Mouse (Mus musculus) heart, embryonic 11.5 days (tissue): ENCODE measurements at regions not wholly inside any gene's neighbourhood (a gene's known extent, or its start where the extent isn't known, plus 50 kb on each side); places are given as distances from the start of the nearest gene placed in this dataset.

Experiments
- ATAC-seq: fragments of 200-750 bp; cut with Nextera tagmentation; replicated peaks from 2 replicates; pipeline ENCODE4 v1.8.0; 2017; ENCODE audit warnings: moderate library complexity; ENCODE audit not compliant: insufficient number of reproducible peaks, low FRiP score, low TSS enrichment
- H3K27ac ChIP-seq: fragments of 300-500 bp; sonication (generic); 2 replicates; pipeline ENCODE4 v1.5.1; 2014; ENCODE audit warnings: mild to moderate bottlenecking, low read depth, low read length
- H3K27me3 ChIP-seq: fragments of 300-500 bp; sonication (generic); 2 replicates; pipeline ENCODE4 v1.6.1; 2014; ENCODE audit warnings: mild to moderate bottlenecking, low read length, mixed read lengths; ENCODE audit not compliant: control insufficient read depth, insufficient read depth
- H3K36me3 ChIP-seq: fragments of 300-500 bp; sonication (generic); 2 replicates; pipeline ENCODE4 v1.6.1; 2014; ENCODE audit warnings: mild to moderate bottlenecking, low read length, moderate library complexity, mixed read lengths; ENCODE audit not compliant: control insufficient read depth, insufficient read depth
- H3K4me1 ChIP-seq: fragments of 300-500 bp; sonication (generic); 2 replicates; pipeline ENCODE4 v1.6.1; 2014; ENCODE audit warnings: low read length; ENCODE audit not compliant: control insufficient read depth, insufficient read depth
- H3K4me2 ChIP-seq: fragments of 300-500 bp; sonication (generic); 2 replicates; pipeline ENCODE4 v1.6.1; 2014; ENCODE audit warnings: mild to moderate bottlenecking, moderate library complexity
- H3K4me3 ChIP-seq: fragments of 300-500 bp; sonication (generic); 2 replicates; pipeline ENCODE4 v1.5.1; 2014; ENCODE audit warnings: low read depth, low read length
- H3K9ac ChIP-seq: fragments of 300-500 bp; sonication (generic); 2 replicates; pipeline ENCODE4 v1.6.1; 2014; ENCODE audit warnings: mild to moderate bottlenecking, low read depth, low read length, moderate library complexity
- H3K9me3 ChIP-seq: fragments of 300-500 bp; sonication (generic); replicated peaks from 2 replicates; pipeline ENCODE4 v1.6.1; 2016; ENCODE audit warnings: low read length; ENCODE audit not compliant: control insufficient read depth
- WGBS: fragments of 180-500 bp; shearing (Covaris S2); extraction: QIAGEN DNeasy Blood & Tissue Kit; methylation state at CpG from one replicate; pipeline ENCODE4 v1.1.7; 2014; ENCODE audit not compliant: insufficient replicate concordance; 5-methylcytosine and 5-hydroxymethylcytosine counted together

GRCm38 (mm10) chr3:15112177-15112838 is 219.8 kb downstream of the Gm9733 start:
- no peaks in the 10 kb centered on the region for H3K9me3 ChIP-seq
- no peak for ATAC-seq
- H3K9ac ChIP-seq: no peak overlapping the region
- no peak overlapping the region for H3K4me3 ChIP-seq
- H3K4me1 ChIP-seq: no peaks in the 10 kb centered on the region
- 67% methylated on average over 2 of the region's 2 CpGs for WGBS
- H3K36me3 ChIP-seq: no peaks in the 10 kb centered on the region
- H3K27me3 ChIP-seq: no peaks in the 10 kb centered on the region
- no peak overlapping the region for H3K27ac ChIP-seq
- H3K4me2 ChIP-seq: no peak overlapping the region

DNA sequence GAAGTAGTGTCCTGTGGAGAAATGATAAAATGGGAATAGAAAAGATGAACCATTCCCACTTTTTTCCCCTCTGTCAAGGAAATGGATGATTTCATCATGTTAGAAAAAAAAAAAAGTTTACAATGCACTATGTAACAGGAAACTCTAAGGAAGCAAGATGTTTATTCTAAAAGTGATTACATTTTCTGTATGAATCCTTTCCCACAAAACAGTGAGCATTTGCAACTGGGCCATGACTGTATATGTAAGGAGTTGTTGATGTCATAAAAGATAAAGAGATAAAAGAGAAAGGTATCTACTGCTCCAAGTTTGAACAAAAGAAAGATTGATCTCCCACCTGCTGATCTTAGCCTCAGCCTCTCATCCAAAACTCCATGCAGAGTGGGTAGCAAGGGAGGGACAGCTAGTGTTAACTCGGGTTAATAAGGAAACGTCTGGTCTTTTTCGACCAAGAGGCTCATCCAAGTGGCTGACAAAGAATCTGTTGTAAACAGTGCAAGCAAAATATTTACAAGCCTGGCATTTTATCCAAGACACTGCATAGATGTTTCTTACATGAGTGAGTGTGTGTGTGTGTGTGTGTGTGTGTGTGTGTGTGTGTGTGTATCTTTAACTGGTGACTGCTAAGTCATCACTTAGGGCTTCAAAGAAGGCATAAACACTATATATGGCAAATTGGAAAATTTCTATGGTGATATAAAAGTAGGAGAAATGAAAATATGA is 213.3 kb downstream of the Gm9733 start:
- no peaks in the 10 kb centered on the region for H3K4me1 ChIP-seq
- no peak overlapping the region for H3K4me3 ChIP-seq
- no peak overlapping the region for H3K9ac ChIP-seq
- no peaks in the 10 kb centered on the region for H3K27me3 ChIP-seq
- H3K36me3 ChIP-seq: no peaks in the 10 kb centered on the region
- H3K9me3 ChIP-seq: no peaks in the 10 kb centered on the region
- 34% methylated on average over 3 of the region's 3 CpGs for WGBS
- no peak overlapping the region for H3K4me2 ChIP-seq
- no peak overlapping the region for H3K27ac ChIP-seq
- ATAC-seq: no peak

GRCm38 (mm10) chr3:15126736-15127135 is 205.4 kb downstream of the Gm9733 start:
- no peak for ATAC-seq
- Histone ChIP-seq H3K4me1 (no peaks in the 10 kb centered on the region), H3K9me3 (no peaks in the 10 kb centered on the region), H3K4me3 (no peak overlapping the region), H3K9ac (no peak overlapping the region), H3K27me3 (no peaks in the 10 kb centered on the region), H3K36me3 (no peaks in the 10 kb centered on the region), H3K27ac (no peak overlapping the region), H3K4me2 (no peak overlapping the region)
- WGBS: 58% methylated on average over 4 of the region's 4 CpGs

DNA sequence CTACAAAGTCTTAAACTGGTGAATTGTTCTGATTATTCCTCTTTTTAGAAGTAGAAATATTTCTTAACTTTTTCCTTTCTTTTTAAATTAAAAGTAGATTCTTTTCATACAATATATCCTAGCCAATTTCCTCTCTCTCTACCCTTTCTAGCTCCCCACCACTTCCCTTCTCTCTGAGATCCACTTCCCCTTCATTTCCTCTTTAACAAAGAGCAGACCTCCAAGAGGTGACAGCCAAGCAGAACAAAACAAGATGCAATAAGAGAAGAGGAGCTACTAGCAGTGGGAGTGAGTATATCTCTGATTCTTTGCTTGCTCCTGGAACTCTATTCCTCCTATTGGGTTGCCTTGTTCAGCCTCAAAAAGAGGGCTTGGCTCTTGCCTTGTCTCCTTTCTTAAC is 203.7 kb downstream of the Gm9733 start:
- Histone ChIP-seq H3K27me3 (no peaks in the 10 kb centered on the region), H3K4me3 (no peak overlapping the region), H3K4me1 (no peaks in the 10 kb centered on the region), H3K4me2 (no peak overlapping the region), H3K27ac (no peak overlapping the region), H3K36me3 (no peaks in the 10 kb centered on the region), H3K9ac (no peak overlapping the region), H3K9me3 (no peaks in the 10 kb centered on the region)
- ATAC-seq: no peak

DNA sequence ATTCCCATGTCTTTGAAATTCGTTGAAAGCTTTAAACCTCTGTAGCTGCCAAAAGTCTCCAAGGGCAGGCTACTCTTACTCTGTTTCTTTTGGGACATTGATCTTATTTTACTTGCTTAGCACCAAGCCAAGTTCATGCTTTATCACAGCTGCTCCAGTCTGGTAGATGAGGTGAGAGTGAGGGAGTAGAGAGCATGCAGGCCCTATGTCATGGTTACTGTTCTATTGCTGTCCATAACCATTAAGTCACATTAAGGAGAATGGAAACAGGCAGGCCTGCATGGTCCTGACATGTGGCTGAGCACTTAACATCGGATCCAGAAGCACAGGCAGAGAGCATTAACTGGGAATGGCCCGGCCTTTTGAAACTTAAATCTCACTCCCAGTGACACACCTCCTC is 203.1 kb downstream of the Gm9733 start:
- no peak for ATAC-seq

GRCm38 (mm10) chr3:15129729-15130369 is 202.3 kb downstream of the Gm9733 start:
- Histone ChIP-seq H3K4me1 (no peaks in the 10 kb centered on the region), H3K36me3 (no peaks in the 10 kb centered on the region), H3K27ac (no peak overlapping the region), H3K9me3 (no peaks in the 10 kb centered on the region), H3K9ac (no peak overlapping the region), H3K27me3 (no peaks in the 10 kb centered on the region), H3K4me3 (no peak overlapping the region), H3K4me2 (no peak overlapping the region)
- no peak for ATAC-seq
- 77% methylated on average over 9 of the region's 9 CpGs for WGBS

More for the DNA sequence above, 203.1 kb downstream of the Gm9733 start:
- Histone ChIP-seq H3K4me1 (no peaks in the 10 kb centered on the region), H3K4me2 (no peak overlapping the region), H3K4me3 (no peak overlapping the region), H3K36me3 (no peaks in the 10 kb centered on the region), H3K9me3 (no peaks in the 10 kb centered on the region), H3K27me3 (no peaks in the 10 kb centered on the region), H3K27ac (no peak overlapping the region), H3K9ac (no peak overlapping the region)
- WGBS: 76% methylated on average over 3 of the region's 3 CpGs

- WGBS: 57% methylated on average over 5 of the region's 5 CpGs
- Histone ChIP-seq H3K27me3 (no peaks in the 10 kb centered on the region), H3K36me3 (no peaks in the 10 kb centered on the region), H3K4me2 (no peak overlapping the region), H3K27ac (no peak overlapping the region), H3K9me3 (no peaks in the 10 kb centered on the region), H3K4me3 (no peak overlapping the region), H3K4me1 (no peaks in the 10 kb centered on the region), H3K9ac (no peak overlapping the region)
- ATAC-seq: no peak
These were observed 200.0 kb downstream of the Gm9733 start for GRCm38 (mm10) chr3:15132136-15132535.

DNA sequence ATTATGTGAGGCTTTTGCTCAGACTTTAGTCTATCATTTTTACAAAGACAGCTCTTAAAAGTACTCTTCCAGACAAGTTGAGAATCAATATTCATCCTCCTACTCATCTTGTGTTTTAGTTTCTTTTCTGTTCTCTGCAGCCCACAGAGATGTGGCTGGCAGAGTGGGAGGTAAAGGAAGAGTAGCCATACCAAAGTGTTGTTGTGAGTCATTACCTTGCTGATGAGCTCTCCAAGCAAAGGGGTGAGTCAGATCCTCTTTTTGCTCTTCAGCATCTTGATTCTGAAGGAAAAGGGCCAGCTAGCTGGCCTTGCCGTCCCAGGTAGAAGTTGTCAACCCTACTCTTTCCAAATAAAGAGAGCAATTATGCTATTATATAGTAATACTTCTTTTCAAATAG is 192.6 kb downstream of the Gm9733 start:
- H3K27me3 ChIP-seq: no peaks in the 10 kb centered on the region
- H3K9ac ChIP-seq: no peak overlapping the region
- ATAC-seq: no peak
- H3K4me1 ChIP-seq: no peaks in the 10 kb centered on the region
- no peaks in the 10 kb centered on the region for H3K9me3 ChIP-seq
- no peaks in the 10 kb centered on the region for H3K36me3 ChIP-seq
- H3K27ac ChIP-seq: no peak overlapping the region
- WGBS: 79% methylated on average over 1 of the region's 1 CpGs
- no peak overlapping the region for H3K4me3 ChIP-seq
- H3K4me2 ChIP-seq: no peak overlapping the region
